Mouse (Mus musculus) embryonic facial prominence, embryonic 10.5 days (tissue): Measurements from ENCODE around the gene Eif5. TPM values are rescaled to one million over a fixed set of nuclear protein-coding genes. Genes with fewer than 3 reads are reported as not detected.
A peak's percentile ranks its signal among the peaks of the same experiment; 100 is the strongest.
"Not testable (repeated sequence)": the region's sequence is repeated elsewhere in the genome, so short reads cannot be mapped to it uniquely, and the experiment has no call there.

Source experiments
- DNase-seq: peaks from one replicate; pipeline ENCODE4 v3.0.0-alpha.2; 2017; ENCODE audit warnings: low spot score
- H3K27ac ChIP-seq: fragments of 300-500 bp; sonication (generic); replicated peaks from 2 replicates; pipeline ENCODE4 v1.5.1; 2016; ENCODE audit warnings: mild to moderate bottlenecking
- H3K27me3 ChIP-seq: fragments of 300-500 bp; sonication (generic); replicated peaks from 2 replicates; pipeline ENCODE4 v1.6.1; 2016; ENCODE audit warnings: low read depth, mild to moderate bottlenecking; ENCODE audit not compliant: poor library complexity, severe bottlenecking
- H3K36me3 ChIP-seq: fragments of 300-500 bp; sonication (generic); replicated peaks from 2 replicates; pipeline ENCODE4 v1.6.1; 2016; ENCODE audit warnings: mild to moderate bottlenecking, moderate library complexity
- H3K4me1 ChIP-seq: fragments of 300-500 bp; sonication (generic); 2 replicates; pipeline ENCODE4 v1.6.1; 2016
- H3K4me3 ChIP-seq: fragments of 300-500 bp; sonication (generic); 2 replicates; pipeline ENCODE4 v1.5.1; 2016; ENCODE audit warnings: mild to moderate bottlenecking, moderate library complexity
- H3K9me3 ChIP-seq: fragments of 300-500 bp; sonication (generic); 2 replicates; pipeline ENCODE4 v1.6.1; 2016; ENCODE audit warnings: mild to moderate bottlenecking
- WGBS: fragments of 180-500 bp; shearing (Covaris S2); methylation state at CpG from one replicate; pipeline ENCODE4 v1.1.7; 2016; 5-methylcytosine and 5-hydroxymethylcytosine counted together
- polyA plus RNA-seq: library from polyadenylated mRNA; unstranded; fragments of >200 nt; fragmentation: Nextera tagmentation; extraction: Ambion mirVana; gene quantifications from 2 replicates; pipeline ENCODE4 v1.2.1, GENCODE M21; 2016

Gene Eif5
- 722 and 727 TPM in 2 replicates for polyA plus RNA-seq

DNA sequence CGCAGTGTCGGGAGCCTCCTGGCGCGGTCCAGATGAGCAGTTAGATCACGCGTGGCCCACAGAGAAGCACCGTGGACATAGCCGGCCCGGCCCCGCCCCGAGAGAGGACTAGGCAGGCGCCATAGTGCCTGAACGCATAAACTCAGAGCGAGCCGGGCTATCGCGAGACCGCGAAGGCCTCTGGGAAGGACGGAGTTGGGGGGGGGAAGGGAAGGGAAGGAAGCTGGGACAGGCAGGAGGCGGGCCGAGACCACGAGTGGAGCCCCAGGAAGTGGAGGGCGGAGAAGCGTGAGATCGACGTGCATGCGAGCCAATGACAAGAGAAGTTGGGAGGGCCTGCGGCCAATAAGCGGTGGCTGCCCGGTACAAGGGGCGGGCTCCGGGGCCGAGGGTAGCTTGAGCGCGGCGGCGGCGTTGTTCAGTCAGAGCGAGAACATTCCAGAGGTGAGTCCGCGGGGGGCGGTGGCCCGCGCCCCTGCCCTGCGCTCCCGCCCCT lies at the start of gene Eif5:
Gene Eif5 (plus strand): TSS at position 221 of the 496 bp plus-strand sequence.
- Histone ChIP-seq H3K27me3 (no peaks in the 10 kb centered on the region), H3K27ac (peak within 1 kb of the TSS; percentile 96), H3K4me3 (peak within 1 kb of the TSS; percentile 96), H3K9me3 (no peaks in the 10 kb centered on the region), H3K4me1 (peaks cover 25% of the 10 kb centered on the region), H3K36me3 (peaks cover 43% of the 10 kb centered on the region)
- DNase-seq: peak; percentile 100
- under 1% methylated on average over 47 of the region's 47 CpGs for WGBS

DNA sequence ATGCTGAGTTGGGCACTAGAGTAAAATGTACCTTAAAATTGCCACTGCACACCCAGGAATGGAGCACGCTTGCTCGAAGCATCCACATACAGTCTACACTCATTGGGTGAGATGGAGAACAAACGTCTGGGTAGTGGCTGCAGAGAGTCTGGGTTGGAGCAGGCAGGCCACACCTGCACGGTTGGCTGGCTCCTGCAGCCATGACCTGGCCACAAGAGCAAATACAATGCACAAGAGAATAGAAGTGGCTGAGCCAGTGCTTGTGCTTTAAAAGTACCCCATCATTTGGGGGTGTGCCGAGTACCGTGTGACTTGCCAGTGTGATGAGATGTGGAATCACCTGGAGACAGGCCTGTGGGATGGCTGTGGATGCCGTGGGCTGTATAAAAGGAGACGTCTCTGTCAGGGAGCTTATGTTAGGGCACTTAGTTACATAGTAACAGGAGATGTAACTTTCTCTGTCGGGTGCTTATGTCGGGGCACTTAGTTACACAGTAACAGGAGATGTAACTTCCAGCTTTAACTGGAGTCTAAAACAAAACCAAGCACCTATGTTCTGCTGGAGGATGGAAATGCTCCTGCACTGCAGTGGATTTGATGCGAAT lies 48.5 kb upstream of the Eif5 start:
- no peak overlapping the region for H3K4me3 ChIP-seq
- WGBS: 75% methylated on average over 11 of the region's 11 CpGs
- H3K27me3 ChIP-seq: peaks cover 61% of the 10 kb centered on the region
- peaks cover 36% of the 10 kb centered on the region for H3K4me1 ChIP-seq
- H3K27ac ChIP-seq: no peak overlapping the region
- no peaks in the 10 kb centered on the region for H3K36me3 ChIP-seq
- DNase-seq: no peak
- H3K9me3 ChIP-seq: no peaks in the 10 kb centered on the region

DNA sequence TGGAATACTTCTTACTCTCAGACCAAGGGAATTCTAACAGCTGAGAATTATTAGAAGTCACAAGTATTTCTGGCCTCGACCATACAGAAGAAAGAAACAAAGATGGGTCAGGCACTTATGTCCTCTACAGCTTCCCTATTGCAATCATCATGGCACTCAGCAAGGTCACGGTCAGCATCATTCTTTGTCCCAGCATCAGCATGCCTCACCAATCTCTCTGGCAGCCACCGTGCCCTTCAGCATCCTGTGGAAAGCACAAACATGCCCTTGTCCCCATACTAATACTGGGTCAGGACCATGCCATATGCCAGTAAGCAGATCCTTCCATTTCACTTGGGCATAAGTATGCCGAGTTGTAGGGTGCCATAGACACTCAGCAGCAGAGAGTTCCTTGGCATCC lies 42.9 kb upstream of the Eif5 start:
- H3K4me1 ChIP-seq: peaks cover 5% of the 10 kb centered on the region; the same call in 1 of the 2 replicates
- no peaks in the 10 kb centered on the region for H3K36me3 ChIP-seq
- H3K4me3 ChIP-seq: no peak overlapping the region
- no peak overlapping the region for H3K27ac ChIP-seq
- H3K27me3 ChIP-seq: peaks cover 6% of the 10 kb centered on the region; the same call in 1 of the 2 replicates
- no peaks in the 10 kb centered on the region for H3K9me3 ChIP-seq
- DNase-seq: no peak
- WGBS: 77% methylated on average over 4 of the region's 4 CpGs

DNA sequence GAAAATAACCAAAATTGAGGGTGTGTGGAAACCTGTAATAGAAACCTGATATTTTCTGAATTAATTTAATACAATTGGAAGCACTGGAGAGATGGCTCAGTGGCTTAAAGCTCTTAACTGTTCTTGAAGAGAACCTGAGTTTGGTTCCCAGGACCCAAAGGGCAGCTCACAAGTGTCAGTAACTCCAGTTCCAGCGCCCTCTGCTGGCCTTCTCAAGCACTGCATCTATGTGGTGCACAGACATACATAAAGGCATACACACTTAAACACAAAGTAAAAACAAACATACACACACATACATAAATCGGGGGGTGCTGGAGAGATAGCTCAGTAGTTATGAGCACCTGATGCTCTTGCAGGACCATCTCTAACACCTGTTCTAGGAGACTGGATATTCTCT lies 40.7 kb upstream of the Eif5 start:
- no peaks in the 10 kb centered on the region for H3K9me3 ChIP-seq
- no peaks in the 10 kb centered on the region for H3K27me3 ChIP-seq
- peaks cover 20% of the 10 kb centered on the region for H3K4me1 ChIP-seq
- no peak overlapping the region for H3K4me3 ChIP-seq
- 49% methylated on average over 2 of the region's 2 CpGs for WGBS
- DNase-seq: no peak
- H3K36me3 ChIP-seq: no peaks in the 10 kb centered on the region
- no peak overlapping the region for H3K27ac ChIP-seq

DNA sequence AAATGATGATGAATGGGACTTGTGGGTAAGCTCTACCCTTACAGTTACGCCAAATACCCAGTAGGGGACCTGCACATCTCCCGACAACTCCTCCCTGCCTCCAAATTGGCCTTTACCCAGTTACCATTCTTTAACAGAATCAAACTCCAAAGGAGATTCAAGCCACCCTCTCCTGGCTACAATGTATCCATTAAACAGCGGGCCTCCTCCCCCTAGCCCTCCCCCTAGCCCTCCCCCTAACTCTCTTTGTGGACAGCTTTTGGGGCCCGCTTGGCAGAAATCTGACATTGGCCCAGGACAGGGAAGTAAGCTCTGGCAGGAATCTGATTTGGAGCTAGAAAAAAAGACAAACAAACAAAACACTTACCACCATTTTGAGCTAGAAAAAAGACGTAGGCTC lies 38.2 kb upstream of the Eif5 start:
- H3K27me3 ChIP-seq: peaks cover 11% of the 10 kb centered on the region; the same call in 1 of the 2 replicates
- no peaks in the 10 kb centered on the region for H3K36me3 ChIP-seq
- no peak for DNase-seq
- H3K4me1 ChIP-seq: peaks cover 22% of the 10 kb centered on the region
- 60% methylated on average over 5 of the region's 5 CpGs for WGBS
- H3K9me3 ChIP-seq: peaks cover 5% of the 10 kb centered on the region
- H3K4me3 ChIP-seq: no peak overlapping the region
- H3K27ac ChIP-seq: no peak overlapping the region

DNA sequence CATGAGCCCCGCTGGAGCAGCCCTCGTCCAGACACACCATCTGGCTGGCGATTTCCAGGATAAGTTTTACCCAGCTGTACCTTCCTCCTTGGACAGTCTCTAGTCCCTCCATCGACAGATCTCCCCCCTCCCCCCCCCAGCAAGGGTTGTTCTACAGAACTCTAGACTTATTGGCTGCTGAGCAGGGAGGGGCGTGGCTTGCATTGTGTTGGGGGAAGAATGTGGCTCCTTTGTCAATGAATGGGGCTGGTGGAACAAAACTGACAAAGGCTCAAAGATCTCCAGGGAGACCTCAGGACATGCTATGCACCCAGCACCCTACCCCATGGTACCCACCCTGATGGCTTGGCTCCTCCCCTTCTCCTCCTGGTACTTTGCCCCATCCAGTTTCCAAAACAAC lies 37.1 kb upstream of the Eif5 start:
- no peaks in the 10 kb centered on the region for H3K36me3 ChIP-seq
- DNase-seq: peak; percentile 56
- H3K27me3 ChIP-seq: peaks cover 11% of the 10 kb centered on the region; the same call in 1 of the 2 replicates
- WGBS: 20% methylated on average over 5 of the region's 5 CpGs
- H3K27ac ChIP-seq: peak overlapping the region; percentile 11
- peak overlapping the region; percentile 29; the same call in 1 of the 2 replicates for H3K4me3 ChIP-seq
- H3K9me3 ChIP-seq: peaks cover 5% of the 10 kb centered on the region
- peaks cover 26% of the 10 kb centered on the region for H3K4me1 ChIP-seq

DNA sequence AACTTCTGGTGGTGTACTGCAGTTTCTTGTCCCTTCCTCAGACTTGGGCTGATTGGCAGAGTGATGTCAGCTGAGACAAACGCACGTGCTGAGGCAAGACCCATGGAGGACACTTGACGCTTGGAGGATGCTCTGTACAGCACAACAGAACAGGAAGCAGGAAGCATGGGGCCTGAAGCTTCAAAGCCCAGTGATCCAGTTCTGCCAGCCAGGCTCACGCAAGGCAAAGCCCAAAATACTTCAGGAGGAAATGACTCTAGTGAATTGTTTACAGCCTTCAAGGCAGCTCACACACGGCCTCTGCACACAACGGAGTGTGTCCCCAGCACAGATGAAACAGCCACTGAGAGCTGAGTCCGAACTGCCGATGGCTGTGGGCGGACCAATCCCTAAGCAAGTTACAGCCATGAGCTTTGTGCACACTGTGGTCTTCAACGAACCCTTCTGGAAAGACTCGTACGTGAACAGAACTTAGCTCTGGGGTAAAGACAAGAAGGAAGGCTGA lies 34.7 kb upstream of the Eif5 start:
- no peak overlapping the region for H3K4me3 ChIP-seq
- H3K27ac ChIP-seq: no peak overlapping the region
- peaks cover 11% of the 10 kb centered on the region; the same call in 1 of the 2 replicates for H3K27me3 ChIP-seq
- peaks cover 5% of the 10 kb centered on the region for H3K9me3 ChIP-seq
- peaks cover 26% of the 10 kb centered on the region for H3K4me1 ChIP-seq
- DNase-seq: no peak
- H3K36me3 ChIP-seq: no peaks in the 10 kb centered on the region
- WGBS: 82% methylated on average over 12 of the region's 12 CpGs

DNA sequence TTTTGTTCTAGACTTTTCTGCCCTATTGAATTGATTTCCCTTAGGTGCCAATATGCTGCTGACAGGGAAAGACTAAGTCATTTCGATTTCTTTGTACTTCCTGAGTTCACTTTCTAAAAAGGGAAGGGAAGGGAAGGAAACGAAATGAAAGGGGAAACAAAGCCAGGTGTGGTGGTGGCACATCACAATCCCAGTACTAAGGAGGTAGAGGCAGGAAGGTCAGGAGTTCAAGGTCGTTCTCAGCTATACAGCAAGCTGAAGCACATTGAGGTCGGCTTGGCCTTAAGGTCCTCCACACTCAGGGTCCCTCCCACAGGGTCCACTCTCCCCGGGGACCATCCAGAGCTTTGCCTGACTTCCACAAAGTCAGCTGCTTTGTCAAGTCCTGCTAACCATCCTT lies 34.2 kb upstream of the Eif5 start:
- Histone ChIP-seq H3K27me3 (peaks cover 11% of the 10 kb centered on the region; the same call in 1 of the 2 replicates), H3K4me1 (peaks cover 26% of the 10 kb centered on the region), H3K27ac (no peak overlapping the region), H3K36me3 (no peaks in the 10 kb centered on the region), H3K4me3 (no peak overlapping the region), H3K9me3 (peaks cover 5% of the 10 kb centered on the region)
- DNase-seq: no peak
- WGBS: 79% methylated on average over 5 of the region's 5 CpGs

DNA sequence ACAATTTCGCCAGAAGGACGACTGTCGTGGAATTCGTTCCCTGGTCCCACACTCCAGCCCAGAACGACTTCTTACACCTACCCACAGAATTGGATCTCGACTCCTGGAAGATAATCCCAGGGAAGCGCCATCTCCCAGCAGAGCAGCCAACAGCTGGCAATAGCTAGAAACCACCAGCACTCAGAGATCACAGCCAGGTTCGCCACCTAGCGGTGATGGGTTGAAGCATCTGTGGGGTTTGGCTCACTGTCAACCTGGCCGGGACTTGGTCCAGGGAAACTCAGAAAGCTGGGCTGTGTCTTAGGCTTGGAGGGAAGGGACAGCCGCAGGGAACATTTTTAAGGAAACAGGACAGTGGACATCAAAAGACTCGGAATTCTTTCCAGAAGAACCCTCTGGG lies 32.9 kb upstream of the Eif5 start:
- H3K27ac ChIP-seq: no peak overlapping the region
- 6% methylated on average over 12 of the region's 12 CpGs for WGBS
- peaks cover 20% of the 10 kb centered on the region for H3K4me1 ChIP-seq
- DNase-seq: peak; percentile 88
- peak overlapping the region; percentile 37; the same call in 1 of the 2 replicates for H3K4me3 ChIP-seq
- H3K9me3 ChIP-seq: peaks cover 5% of the 10 kb centered on the region
- peaks cover 11% of the 10 kb centered on the region; the same call in 1 of the 2 replicates for H3K27me3 ChIP-seq
- no peaks in the 10 kb centered on the region for H3K36me3 ChIP-seq

DNA sequence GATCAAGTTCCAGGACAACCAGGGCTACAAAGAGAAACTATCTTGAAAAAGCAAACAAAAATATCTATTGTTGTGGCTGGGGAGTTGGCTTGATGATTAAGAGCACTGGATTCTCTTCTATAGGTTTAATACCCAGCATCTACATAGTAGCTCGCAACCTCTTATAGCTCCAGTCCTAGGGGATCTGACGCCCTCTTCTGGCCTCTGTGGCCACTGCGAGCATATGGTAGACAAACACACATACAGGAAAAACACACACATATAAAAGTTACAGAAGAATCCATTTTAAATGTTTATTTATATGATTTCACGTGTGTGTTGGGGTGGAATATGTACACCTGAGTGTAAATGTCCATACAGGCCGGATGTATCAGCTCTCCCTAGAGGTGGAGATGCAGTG lies 30.8 kb upstream of the Eif5 start:
- Histone ChIP-seq H3K4me1 (peaks cover 6% of the 10 kb centered on the region), H3K9me3 (peaks cover 5% of the 10 kb centered on the region), H3K36me3 (no peaks in the 10 kb centered on the region), H3K27me3 (peaks cover 11% of the 10 kb centered on the region; the same call in 1 of the 2 replicates), H3K27ac (no peak overlapping the region), H3K4me3 (no peak overlapping the region)
- DNase-seq: no peak
- WGBS: 62% methylated on average over 5 of the region's 5 CpGs

DNA sequence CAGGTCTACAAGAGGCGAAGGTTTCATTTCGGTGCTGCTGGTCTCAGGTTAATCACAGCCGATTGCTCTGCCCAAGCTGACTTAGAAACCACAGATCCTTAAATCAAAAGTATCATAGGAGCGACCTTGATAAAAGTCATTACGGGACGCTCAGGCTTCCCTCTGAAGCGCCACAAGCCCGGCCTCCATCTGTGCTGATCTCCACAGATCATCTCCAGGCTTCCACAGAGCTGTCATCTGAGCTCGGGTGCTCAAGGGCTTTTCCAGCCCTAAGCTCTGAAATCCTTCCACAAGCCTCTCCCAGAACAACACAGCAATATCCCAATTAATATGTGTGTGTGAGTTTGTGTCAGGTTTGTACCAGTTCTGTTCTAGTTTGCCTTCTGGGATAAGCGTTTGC lies 29.9 kb upstream of the Eif5 start:
- WGBS: 89% methylated on average over 10 of the region's 10 CpGs
- peaks cover 6% of the 10 kb centered on the region for H3K4me1 ChIP-seq
- no peaks in the 10 kb centered on the region for H3K36me3 ChIP-seq
- H3K9me3 ChIP-seq: no peaks in the 10 kb centered on the region
- H3K4me3 ChIP-seq: no peak overlapping the region
- DNase-seq: no peak
- H3K27ac ChIP-seq: no peak overlapping the region
- H3K27me3 ChIP-seq: peaks cover 11% of the 10 kb centered on the region; the same call in 1 of the 2 replicates

DNA sequence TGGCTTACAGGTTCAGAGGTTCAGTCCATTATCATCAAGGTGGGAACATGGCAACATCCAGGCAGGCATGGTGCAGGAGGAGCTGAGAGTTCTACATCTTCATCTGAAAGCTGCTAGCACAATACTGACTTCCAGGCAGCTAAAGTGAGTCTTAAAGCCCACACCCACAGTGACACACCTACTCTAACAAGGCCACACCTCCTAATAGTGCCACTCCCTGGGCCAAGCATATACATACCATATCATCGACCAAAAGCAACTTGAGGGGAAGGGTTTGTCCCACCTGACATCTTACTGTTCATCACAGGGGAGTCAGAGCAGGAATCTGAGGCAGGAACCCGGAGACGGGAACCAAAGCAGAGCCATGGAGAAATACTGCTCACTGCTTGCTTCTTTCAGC lies 29.4 kb upstream of the Eif5 start:
- H3K9me3 ChIP-seq, DNase-seq, H3K27ac ChIP-seq, H3K4me3 ChIP-seq, H3K36me3 ChIP-seq, H3K4me1 ChIP-seq: not testable (repeated sequence)
- peaks cover 11% of the 10 kb centered on the region; the same call in 1 of the 2 replicates for H3K27me3 ChIP-seq
- WGBS: 78% methylated on average over 3 of the region's 3 CpGs

DNA sequence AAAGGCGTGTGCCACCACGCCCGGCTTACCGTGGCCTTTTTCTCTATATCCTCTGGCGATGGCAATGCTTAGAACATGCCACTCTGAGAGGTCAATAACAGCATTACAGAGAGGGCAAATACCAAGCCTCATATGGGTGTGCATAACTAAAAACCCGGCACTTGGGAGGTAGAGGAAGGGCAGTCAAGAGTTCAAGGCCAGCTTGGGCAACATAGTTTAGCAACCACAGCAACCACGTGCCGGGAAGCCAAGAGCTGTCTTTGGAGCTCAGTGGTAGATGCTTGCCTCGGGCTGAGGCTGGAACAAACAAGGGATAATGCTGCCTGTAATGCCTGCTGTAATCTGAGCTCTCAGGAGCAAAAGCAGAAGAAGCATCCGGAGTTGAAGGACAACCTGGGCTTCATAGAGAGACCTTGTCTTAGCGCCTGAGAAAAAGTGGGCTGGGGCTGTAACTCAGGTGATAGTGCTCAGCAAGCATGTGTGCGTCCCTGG lies 25.2 kb upstream of the Eif5 start:
- no peak for DNase-seq
- WGBS: 83% methylated on average over 12 of the region's 12 CpGs
- H3K36me3 ChIP-seq: no peaks in the 10 kb centered on the region

More for the DNA sequence above, 25.2 kb upstream of the Eif5 start:
- Histone ChIP-seq H3K9me3 (no peaks in the 10 kb centered on the region), H3K4me1 (0 out of 2 replicates have a peak, but pooled peaks cover 10% of the 10 kb centered on the region), H3K27ac (no peak overlapping the region), H3K27me3 (no peaks in the 10 kb centered on the region), H3K4me3 (no peak overlapping the region)
